Mouse (Mus musculus): ENCODE data around the gene Tgfbi.

- TF ChIP-seq POLR2A (IDR thresholded peaks at IDR 0.05; ENCODE audit: insufficient read length, low read depth): no peak
- no peak for TF ChIP-seq MAX (IDR thresholded peaks at IDR 0.05; ENCODE audit: low read depth)
- no peak for TF ChIP-seq E2F4 (IDR thresholded peaks at IDR 0.05; ENCODE audit: insufficient read depth)
Measured at GRCm38 (mm10) chr13:56561129-56561528, 48.2 kb upstream of the Tgfbi start.

Data from myocyte (in vitro differentiated cells).